18 mouse cellular contexts compared by ENCODE assay signal in genomic region chr11:18171207-18171776, GRCm38 (mm10).
DNase-seq lines count a peak whose midpoint lies in the region; ATAC-seq and TF ChIP-seq lines count a peak whose summit lies in the region.
"Had no signal": no experiment of that assay in that cellular context is flagged by ENCODE, and none has a peak within 500 bp of the region (broad histone marks: within the 10 kb centered on the region; RNA-seq: fewer than 3 reads in every experiment).

No protein-coding gene starts in this region.

- no peak overlapping the region for H3K9ac ChIP-seq in midbrain, embryonic 12.5 days (replicated peaks)
- no peak overlapping the region for H3K9ac ChIP-seq in midbrain, embryonic 15.5 days
- no peak overlapping the region for H3K9ac ChIP-seq in forebrain, embryonic 13.5 days
- H3K9ac ChIP-seq in forebrain, postnatal 0 days = no peak overlapping the region
- H3K9ac ChIP-seq: embryonic facial prominence, embryonic 12.5 days; hindbrain, embryonic 13.5 days; intestine, embryonic 15.5 days had no signal

- H3K27ac ChIP-seq in midbrain, embryonic 12.5 days (replicated peaks) = no peak overlapping the region
- H3K27ac ChIP-seq in midbrain, embryonic 15.5 days = no peak overlapping the region
- H3K27ac ChIP-seq in forebrain, embryonic 13.5 days = no peak overlapping the region
- H3K27ac ChIP-seq in forebrain, postnatal 0 days (ENCODE audit: low read depth, low read length) = no peak overlapping the region
- H3K27ac ChIP-seq: embryonic facial prominence, embryonic 12.5 days; hindbrain, embryonic 13.5 days; intestine, embryonic 15.5 days had no signal

- H3K4me2 ChIP-seq in midbrain, embryonic 12.5 days (replicated peaks) = no peak overlapping the region
- H3K4me2 ChIP-seq in midbrain, embryonic 15.5 days = no peak overlapping the region
- no peak overlapping the region for H3K4me2 ChIP-seq in forebrain, embryonic 13.5 days
- H3K4me2 ChIP-seq in forebrain, postnatal 0 days (ENCODE audit: low read depth) = no peak overlapping the region
- H3K4me2 ChIP-seq: embryonic facial prominence, embryonic 12.5 days; hindbrain, embryonic 13.5 days; intestine, embryonic 15.5 days had no signal

- no peaks in the 10 kb centered on the region for H3K9me3 ChIP-seq in midbrain, embryonic 12.5 days
- no peaks in the 10 kb centered on the region for H3K9me3 ChIP-seq in midbrain, embryonic 15.5 days
- no peaks in the 10 kb centered on the region for H3K9me3 ChIP-seq in forebrain, embryonic 13.5 days (replicated peaks)
- H3K9me3 ChIP-seq in forebrain, postnatal 0 days (ENCODE audit: low read length) = no peaks in the 10 kb centered on the region
- H3K9me3 ChIP-seq: embryonic facial prominence, embryonic 12.5 days; hindbrain, embryonic 13.5 days; intestine, embryonic 15.5 days had no signal

- H3K4me3 ChIP-seq in midbrain, embryonic 12.5 days = no peak overlapping the region
- no peak overlapping the region for H3K4me3 ChIP-seq in midbrain, embryonic 15.5 days
- no peak overlapping the region for H3K4me3 ChIP-seq in forebrain, embryonic 13.5 days
- H3K4me3 ChIP-seq in forebrain, postnatal 0 days (ENCODE audit: low read depth, low read length) = no peak overlapping the region
- H3K4me3 ChIP-seq: embryonic facial prominence, embryonic 12.5 days; hindbrain, embryonic 13.5 days; intestine, embryonic 15.5 days had no signal

- TF ChIP-seq CTCF in forebrain, postnatal 0 days (IDR thresholded peaks at IDR 0.05; ENCODE audit: low read depth) = no peak

- DNase-seq in Muller cell, postnatal 12 days (ENCODE audit: inconsistent ontology term) = peak; percentile 22
- no peak for DNase-seq in forebrain, postnatal 0 days
- DNase-seq in layer of hippocampus, adult 9-10 months (ENCODE audit: low spot score) = no peak
- DNase-seq in right cerebral cortex, postnatal 14 days = no peak
- DNase-seq: adrenal gland, adult 8-10 months; adrenal gland, postnatal 36 days; cerebellum, adult 11 months; cerebellum, adult 8-10 months; cerebellum, postnatal 14 days; gastrocnemius, postnatal 36 days; heart, postnatal 10 days; heart, postnatal 4 days had no signal

- H3K27me3 ChIP-seq in midbrain, embryonic 12.5 days = no peaks in the 10 kb centered on the region
- H3K27me3 ChIP-seq in midbrain, embryonic 15.5 days (replicated peaks) = no peaks in the 10 kb centered on the region
- H3K27me3 ChIP-seq in forebrain, embryonic 13.5 days = peaks cover 23% of the 10 kb centered on the region
- H3K27me3 ChIP-seq in forebrain, postnatal 0 days (ENCODE audit: insufficient read depth, low read length) = no peaks in the 10 kb centered on the region
- H3K27me3 ChIP-seq: embryonic facial prominence, embryonic 12.5 days; hindbrain, embryonic 13.5 days; intestine, embryonic 15.5 days had no signal

- peak; percentile 47; the same call in 1 of the 2 replicates for ATAC-seq in midbrain, embryonic 12.5 days (ENCODE audit: low FRiP score, low read depth)
- ATAC-seq in midbrain, embryonic 15.5 days (replicated peaks) = no peak
- ATAC-seq in forebrain, embryonic 13.5 days = peak; percentile 87; the same call in 1 of the 2 replicates
- ATAC-seq in forebrain, postnatal 0 days = peak; percentile 18; the same call in 1 of the 2 replicates
- ATAC-seq: intestine, embryonic 15.5 days had no signal

- WGBS in midbrain, embryonic 12.5 days = 57% methylated on average over 2 of the region's 2 CpGs
- WGBS in midbrain, embryonic 15.5 days = 46% methylated on average over 2 of the region's 2 CpGs
- 11% methylated on average over 2 of the region's 2 CpGs for WGBS in forebrain, embryonic 13.5 days
- 16% methylated on average over 2 of the region's 2 CpGs for WGBS in forebrain, postnatal 0 days

- 0 out of 2 replicates have a peak, but pooled peaks cover 3% of the 10 kb centered on the region for H3K4me1 ChIP-seq in midbrain, embryonic 12.5 days
- H3K4me1 ChIP-seq in midbrain, embryonic 15.5 days = no peaks in the 10 kb centered on the region
- peaks cover 13% of the 10 kb centered on the region; the same call in 1 of the 2 replicates for H3K4me1 ChIP-seq in forebrain, embryonic 13.5 days
- H3K4me1 ChIP-seq in forebrain, postnatal 0 days (ENCODE audit: insufficient read depth) = no peaks in the 10 kb centered on the region
- H3K4me1 ChIP-seq: embryonic facial prominence, embryonic 12.5 days; hindbrain, embryonic 13.5 days; intestine, embryonic 15.5 days had no signal

- no peaks in the 10 kb centered on the region for H3K36me3 ChIP-seq in midbrain, embryonic 12.5 days
- no peaks in the 10 kb centered on the region for H3K36me3 ChIP-seq in midbrain, embryonic 15.5 days (replicated peaks)
- no peaks in the 10 kb centered on the region for H3K36me3 ChIP-seq in forebrain, embryonic 13.5 days (ENCODE audit: poor library complexity, severe bottlenecking)
- H3K36me3 ChIP-seq in forebrain, postnatal 0 days (ENCODE audit: insufficient read depth) = no peaks in the 10 kb centered on the region
- H3K36me3 ChIP-seq: embryonic facial prominence, embryonic 12.5 days; hindbrain, embryonic 13.5 days; intestine, embryonic 15.5 days had no signal
